Mouse (Mus musculus): ENCODE data around the gene Cacna1c. TPM values are rescaled to one million over a fixed set of nuclear protein-coding genes. Genes with fewer than 3 reads are reported as not detected.

The Cacna1c gene
- total RNA-seq, 4 experiments from 2014 or later: 52.8 to 62.4 (median 55.1) TPM

DNA sequence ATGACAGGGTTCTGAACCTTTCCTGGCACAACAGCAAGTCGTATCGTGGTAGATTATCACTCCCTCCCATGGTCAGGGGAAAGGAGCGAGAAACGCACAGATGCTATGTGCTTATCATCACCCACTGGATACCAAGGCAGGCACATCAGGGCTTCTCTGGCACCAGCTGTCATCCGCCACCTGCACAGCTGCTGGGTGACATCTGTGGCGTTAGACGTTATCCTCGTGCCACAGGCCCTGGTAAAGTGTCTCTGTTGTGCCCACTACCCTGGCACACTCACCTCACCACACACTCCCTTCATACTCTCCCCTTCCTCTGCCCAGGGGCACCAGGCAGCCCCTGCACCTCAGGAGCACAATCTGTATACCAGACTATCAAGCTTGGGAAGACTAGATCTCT lies 137.8 kb downstream of the Cacna1c start:
- DNase-seq (ENCODE audit: low spot score in 2 of 2): peak in 1 of 2 experiments; percentile 39

- DNase-seq (ENCODE audit: low spot score in 2 of 2): no peak
These were observed 139.1 kb downstream of the Cacna1c start for GRCm38 (mm10) chr6:119057076-119057479.

GRCm38 (mm10) chr6:119052801-119053200 lies 143.4 kb downstream of the Cacna1c start:
- no peak for DNase-seq (ENCODE audit: low spot score in 2 of 2)

- no peak for DNase-seq (ENCODE audit: low spot score in 2 of 2)
These were observed 143.9 kb downstream of the Cacna1c start for GRCm38 (mm10) chr6:119052366-119052765.

DNA sequence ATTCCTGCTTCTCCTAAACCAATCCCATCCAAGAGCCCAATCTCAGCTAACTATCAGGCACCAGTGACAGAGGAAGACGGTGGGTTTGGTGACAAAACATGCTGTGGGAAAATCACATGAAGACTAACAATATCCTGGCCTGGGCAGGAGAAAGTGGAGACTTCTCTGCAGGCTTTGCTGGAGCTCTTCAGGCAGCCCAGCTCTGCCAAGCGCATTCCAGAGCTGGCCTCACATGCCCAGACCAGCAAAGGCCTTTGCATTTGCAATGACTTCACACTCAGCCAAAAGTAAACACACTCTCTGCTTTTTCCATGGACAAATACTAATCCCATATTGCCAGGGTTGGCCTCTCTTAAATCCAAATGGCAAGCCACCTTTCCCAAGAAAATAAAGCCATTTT lies 144.5 kb downstream of the Cacna1c start:
- no peak for DNase-seq (ENCODE audit: low spot score in 2 of 2)

- DNase-seq (ENCODE audit: low spot score in 2 of 2): no peak
These were observed 148.9 kb downstream of the Cacna1c start for GRCm38 (mm10) chr6:119047340-119047739.

- DNase-seq (ENCODE audit: low spot score in 2 of 2): no peak
These were observed 150.7 kb downstream of the Cacna1c start for GRCm38 (mm10) chr6:119045498-119045897.

- no peak for DNase-seq (ENCODE audit: low spot score in 2 of 2)
These were observed 152.1 kb downstream of the Cacna1c start for GRCm38 (mm10) chr6:119044148-119044547.

GRCm38 (mm10) chr6:119042803-119043202 lies 153.4 kb downstream of the Cacna1c start:
- DNase-seq (ENCODE audit: low spot score in 2 of 2): no peak

- DNase-seq (ENCODE audit: low spot score in 2 of 2): no peak
These were observed 155.3 kb downstream of the Cacna1c start for GRCm38 (mm10) chr6:119040961-119041360.

DNA sequence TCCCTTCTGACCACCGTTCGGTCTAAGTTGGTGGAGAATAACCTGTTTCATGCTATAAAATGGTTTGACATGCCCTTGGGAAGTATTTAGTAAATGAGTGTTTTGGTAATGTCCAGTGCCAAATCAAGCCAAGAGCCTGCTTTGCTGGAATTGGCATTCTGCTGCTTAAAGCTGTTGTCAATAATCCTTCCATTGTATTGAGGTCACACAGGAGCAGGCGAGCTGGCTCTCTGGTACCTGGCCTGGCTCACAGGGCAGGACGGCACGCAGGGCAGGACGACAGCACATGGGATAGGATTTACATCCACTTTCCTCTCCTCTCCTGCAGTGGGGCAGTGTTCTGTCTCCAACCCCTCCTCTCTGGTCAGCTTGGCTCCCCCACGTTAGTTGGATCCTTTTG lies 156.4 kb downstream of the Cacna1c start:
- no peak for DNase-seq (ENCODE audit: low spot score in 2 of 2)

DNA sequence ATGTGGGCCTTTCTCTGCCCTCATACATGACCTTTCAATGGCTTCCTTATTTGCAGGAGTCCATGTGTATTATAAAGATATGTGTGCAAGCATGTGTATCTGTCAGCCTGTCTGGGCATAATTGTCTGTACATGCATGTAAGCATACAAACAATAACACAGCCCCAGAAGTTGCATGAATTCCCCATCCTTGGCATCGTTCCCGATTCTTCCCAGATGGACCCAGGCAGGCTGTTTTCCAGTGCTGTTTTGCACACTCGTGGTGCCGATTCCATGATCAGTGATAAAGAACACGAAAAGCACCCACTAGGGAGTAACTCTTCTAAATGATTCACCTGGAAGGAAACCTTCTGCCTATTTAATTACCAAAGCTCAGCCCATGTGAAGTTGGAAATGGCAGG lies 156.9 kb downstream of the Cacna1c start:
- DNase-seq (ENCODE audit: low spot score in 2 of 2): no peak

DNA sequence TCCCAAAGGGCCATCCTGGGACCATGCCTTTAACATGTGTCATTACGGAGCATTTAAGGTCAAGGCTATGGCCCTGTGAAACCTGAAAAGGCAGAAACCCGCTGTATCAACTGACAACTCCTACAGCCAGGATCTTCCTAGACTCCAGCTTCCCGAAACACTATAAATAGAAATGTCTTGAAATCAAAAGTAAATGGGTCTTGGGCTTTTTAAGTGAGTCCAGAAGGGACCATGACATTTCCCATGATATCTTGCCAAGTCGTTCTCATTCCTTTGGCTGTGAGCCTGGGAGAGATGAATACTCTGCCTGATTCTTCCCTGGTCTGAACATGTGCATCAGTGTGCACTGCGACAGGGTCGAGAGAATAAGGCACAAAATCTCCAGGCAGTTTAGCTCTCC lies 158.4 kb downstream of the Cacna1c start:
- DNase-seq (ENCODE audit: low spot score in 2 of 2): no peak

DNA sequence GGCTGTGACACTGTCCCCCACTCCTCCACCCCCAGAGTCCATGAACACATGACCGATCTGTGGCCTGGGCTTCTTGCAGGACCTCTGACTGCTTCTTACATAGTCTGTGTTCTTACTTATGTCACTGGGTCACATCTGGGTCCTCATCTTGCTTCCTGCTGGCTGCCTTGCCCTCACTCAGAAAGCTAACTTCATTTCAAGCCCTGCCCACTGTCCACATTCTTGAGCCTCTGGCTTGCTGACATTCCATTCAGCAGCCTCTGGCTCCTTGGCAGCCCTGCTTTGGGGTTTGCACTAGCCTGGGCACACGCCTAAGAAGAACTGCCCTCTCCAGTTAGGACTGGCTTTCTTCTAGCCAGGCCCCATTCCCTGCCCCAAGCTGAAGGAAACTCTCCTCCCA lies 159.2 kb downstream of the Cacna1c start:
- DNase-seq (ENCODE audit: low spot score in 2 of 2): no peak

GRCm38 (mm10) chr6:119035361-119035760 lies 160.9 kb downstream of the Cacna1c start:
- DNase-seq (ENCODE audit: low spot score in 2 of 2): no peak

DNA sequence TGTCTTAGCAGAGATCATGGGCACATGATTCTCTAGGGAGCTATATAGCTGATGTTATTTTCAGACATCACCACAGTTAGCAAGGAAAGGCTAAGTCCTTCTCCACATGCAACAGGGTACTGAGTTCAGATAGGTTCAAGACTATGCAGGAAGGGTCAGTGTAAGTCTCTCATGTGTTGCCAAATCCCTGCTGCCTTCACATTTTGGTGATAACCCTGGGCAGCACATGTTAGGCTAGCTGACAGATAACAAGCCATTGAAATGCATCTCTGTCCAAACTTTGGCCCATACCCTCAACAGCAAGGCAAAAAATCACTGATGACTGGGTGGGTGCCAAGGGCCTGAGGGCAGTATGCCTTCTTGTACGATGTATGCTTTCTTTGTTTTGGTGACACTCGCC lies 161.3 kb downstream of the Cacna1c start:
- no peak for DNase-seq (ENCODE audit: low spot score in 2 of 2)

DNA sequence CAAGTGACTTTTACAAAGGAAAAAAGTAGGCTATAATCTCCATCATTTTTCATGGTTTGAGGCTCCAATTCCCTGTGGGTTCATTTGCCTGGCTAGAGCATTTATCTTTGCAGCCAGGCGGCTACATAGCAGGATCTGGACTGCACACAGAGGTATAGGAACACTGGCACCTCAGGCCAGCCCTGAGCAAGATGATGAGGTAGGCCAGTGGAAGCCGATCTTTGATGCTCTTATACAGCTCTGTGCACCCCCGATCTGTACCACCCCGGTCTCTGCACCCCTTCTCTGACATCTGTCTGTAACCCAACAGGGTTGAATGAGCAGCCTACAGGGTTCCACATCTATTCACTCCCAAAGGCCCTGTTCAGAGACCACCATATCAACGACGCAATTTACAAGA lies 168.3 kb downstream of the Cacna1c start:
- no peak for DNase-seq (ENCODE audit: low spot score in 2 of 2)

- DNase-seq (ENCODE audit: low spot score in 2 of 2): no peak
These were observed 173.4 kb downstream of the Cacna1c start for GRCm38 (mm10) chr6:119022850-119023249.

GRCm38 (mm10) chr6:119021226-119021625 lies 175.0 kb downstream of the Cacna1c start:
- no peak for DNase-seq (ENCODE audit: low spot score in 2 of 2)

DNA sequence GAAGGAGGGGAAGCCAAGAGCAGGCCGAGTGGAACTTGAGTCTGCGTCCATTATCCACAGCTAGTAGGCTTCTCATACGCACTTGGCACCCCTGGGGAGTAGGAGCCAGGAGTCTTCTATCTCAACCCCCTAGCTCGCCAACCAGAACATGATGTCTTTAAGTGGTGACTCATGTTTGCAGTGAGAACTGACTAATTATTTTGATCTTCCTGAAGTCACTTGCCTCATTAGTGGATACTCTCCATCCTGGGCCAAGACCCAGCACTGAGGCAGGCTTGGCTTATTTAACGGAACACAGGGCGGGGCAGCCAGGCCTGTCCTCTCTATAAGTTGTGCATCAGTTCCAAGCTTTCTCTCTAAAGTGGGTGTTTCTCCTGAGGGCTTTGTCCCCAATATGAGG lies 177.3 kb downstream of the Cacna1c start:
- DNase-seq (ENCODE audit: low spot score in 2 of 2): no peak

GRCm38 (mm10) chr6:119018256-119018655 lies 178.0 kb downstream of the Cacna1c start:
- DNase-seq (ENCODE audit: low spot score in 2 of 2): no peak

DNA sequence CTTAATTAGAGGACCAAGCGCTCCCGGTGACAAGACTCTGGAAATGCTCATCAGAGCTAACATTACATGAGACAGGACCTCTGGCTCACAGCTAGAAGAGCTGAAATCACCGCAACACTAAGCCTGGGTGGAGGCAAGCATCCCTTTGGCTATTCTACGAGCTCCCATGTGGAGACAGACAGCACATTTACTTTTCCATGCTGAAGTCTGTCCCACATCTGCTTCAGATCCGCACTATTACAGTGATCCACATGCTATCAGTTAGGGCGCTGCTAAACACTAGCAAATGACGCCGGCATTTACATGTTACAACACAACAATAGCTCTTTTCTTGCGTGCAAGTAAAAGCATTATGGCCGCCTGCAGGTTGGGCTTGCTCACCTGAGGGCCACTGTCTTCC lies 178.7 kb downstream of the Cacna1c start:
- DNase-seq (ENCODE audit: low spot score in 2 of 2): no peak

GRCm38 (mm10) chr6:119015346-119015745 lies 180.9 kb downstream of the Cacna1c start:
- DNase-seq (ENCODE audit: low spot score in 2 of 2): no peak
